ENCODE assay signal across 8 mouse cellular contexts in the genomic region with DNA sequence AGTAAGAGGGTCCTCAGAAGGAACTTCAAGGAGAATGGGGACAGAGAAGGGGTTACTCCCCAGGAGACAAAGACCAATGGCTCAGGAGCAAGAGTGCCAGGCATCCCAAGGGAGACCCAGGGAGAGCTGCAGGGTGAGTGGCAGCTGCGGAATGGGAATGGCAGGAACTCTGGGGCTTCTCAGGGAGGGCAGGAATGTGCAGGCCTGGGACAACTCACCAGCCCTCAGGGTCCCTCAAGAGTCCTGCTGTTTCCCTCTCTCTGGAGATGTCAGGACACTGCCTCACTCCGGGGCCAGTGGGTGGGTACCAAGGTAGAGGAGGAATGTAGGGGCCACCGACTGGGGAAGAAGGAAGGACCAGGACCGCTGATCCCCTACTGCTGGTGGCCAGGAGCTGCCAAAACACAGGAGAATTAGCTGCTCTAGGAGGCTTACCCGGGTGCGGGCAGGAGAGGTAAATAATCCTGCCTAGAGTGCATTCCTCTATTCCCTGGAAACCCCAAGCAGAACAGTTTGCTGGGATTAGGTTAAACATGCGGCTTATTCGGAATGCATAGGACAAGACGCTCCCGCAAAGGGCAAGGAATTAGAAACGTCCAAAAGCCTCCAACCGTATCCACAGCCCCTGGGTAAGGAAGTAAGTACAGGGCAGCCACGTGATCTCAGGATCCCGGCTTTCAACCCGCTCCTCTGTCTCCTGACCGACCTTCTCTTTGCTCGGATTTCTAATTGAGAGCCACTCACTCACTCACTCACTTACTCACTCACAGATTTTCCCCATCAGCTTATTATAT. TPM values are rescaled to one million over a fixed set of nuclear protein-coding genes. Genes with fewer than 3 reads are reported as not detected.
DNase-seq lines count a peak whose midpoint lies in the region; ATAC-seq lines count a peak whose summit lies in the region.

No protein-coding gene starts in this region.

- intact Hi-C loops in left cerebral cortex, postnatal 4 days (cut with DNase I), result loop anchor here (10.0 kb wide), 1 partner anchor 529 kb away; no protein-coding TSS in a partner anchor

- no peak overlapping the region for H3K27ac ChIP-seq in heart, embryonic 16.5 days (ENCODE audit: low read length)
- H3K27ac ChIP-seq in forebrain, embryonic 15.5 days (replicated peaks), result no peak overlapping the region
- H3K27ac ChIP-seq in neural tube, embryonic 13.5 days (replicated peaks), result no peak overlapping the region

- ATAC-seq in heart, embryonic 16.5 days (replicated peaks; ENCODE audit: extremely low read depth, insufficient read depth, low FRiP score), result peak; percentile 23; the same call in 1 of the 2 replicates
- no peak for ATAC-seq in forebrain, embryonic 15.5 days (replicated peaks)
- ATAC-seq in neural tube, embryonic 13.5 days (ENCODE audit: low read depth), result peak; percentile 54; the same call in 1 of the 2 replicates

- H3K27me3 ChIP-seq in heart, embryonic 16.5 days (ENCODE audit: control insufficient read depth, insufficient read depth, low read length), result peaks cover 7% of the 10 kb centered on the region; the same call in 1 of the 2 replicates
- peaks cover 8% of the 10 kb centered on the region; the same call in 1 of the 2 replicates for H3K27me3 ChIP-seq in forebrain, embryonic 15.5 days
- 0 out of 2 replicates have a peak, but pooled peaks cover 5% of the 10 kb centered on the region for H3K27me3 ChIP-seq in neural tube, embryonic 13.5 days

- peak overlapping the region; percentile 37 for H3K4me3 ChIP-seq in heart, embryonic 16.5 days (ENCODE audit: low read length)
- no peak overlapping the region for H3K4me3 ChIP-seq in forebrain, embryonic 15.5 days
- H3K4me3 ChIP-seq in neural tube, embryonic 13.5 days, result no peak overlapping the region

- H3K9ac ChIP-seq in heart, embryonic 16.5 days (ENCODE audit: low read length), result peak overlapping the region; percentile 29; the same call in 1 of the 2 replicates
- no peak overlapping the region for H3K9ac ChIP-seq in forebrain, embryonic 15.5 days (replicated peaks)
- no peak overlapping the region for H3K9ac ChIP-seq in neural tube, embryonic 13.5 days

- 12% methylated on average over 17 of the region's 17 CpGs for WGBS in heart, embryonic 16.5 days
- 7% methylated on average over 17 of the region's 17 CpGs for WGBS in forebrain, embryonic 15.5 days
- WGBS in neural tube, embryonic 13.5 days, result 17% methylated on average over 17 of the region's 17 CpGs

- peak overlapping the region; percentile 60 for H3K4me2 ChIP-seq in heart, embryonic 16.5 days (ENCODE audit: low read depth, low read length)
- H3K4me2 ChIP-seq in forebrain, embryonic 15.5 days (replicated peaks), result peak overlapping the region; percentile 24
- peak overlapping the region; percentile 37 for H3K4me2 ChIP-seq in neural tube, embryonic 13.5 days

- no peaks in the 10 kb centered on the region for H3K9me3 ChIP-seq in heart, embryonic 16.5 days (replicated peaks; ENCODE audit: control insufficient read depth, low read length)
- no peaks in the 10 kb centered on the region for H3K9me3 ChIP-seq in forebrain, embryonic 15.5 days
- no peaks in the 10 kb centered on the region for H3K9me3 ChIP-seq in neural tube, embryonic 13.5 days

- H3K4me1 ChIP-seq in heart, embryonic 16.5 days (ENCODE audit: control insufficient read depth, insufficient read depth, low read length), result peaks cover 7% of the 10 kb centered on the region; the same call in 1 of the 2 replicates
- peaks cover 3% of the 10 kb centered on the region; the same call in 1 of the 2 replicates for H3K4me1 ChIP-seq in forebrain, embryonic 15.5 days
- peaks cover 31% of the 10 kb centered on the region for H3K4me1 ChIP-seq in neural tube, embryonic 13.5 days (replicated peaks)

- H3K36me3 ChIP-seq in heart, embryonic 16.5 days (ENCODE audit: control insufficient read depth, insufficient read depth), result no peaks in the 10 kb centered on the region
- no peaks in the 10 kb centered on the region for H3K36me3 ChIP-seq in forebrain, embryonic 15.5 days
- no peaks in the 10 kb centered on the region for H3K36me3 ChIP-seq in neural tube, embryonic 13.5 days

- no peak for DNase-seq in heart, adult 8-10 months (ENCODE audit: low spot score)
- peak; percentile 57 for DNase-seq in kidney, postnatal 14 days
- DNase-seq in ovary, adult 18-20 months (ENCODE audit: low spot score), result no peak
- DNase-seq in ovary, postnatal 36 days (ENCODE audit: low spot score), result no peak
- no peak for DNase-seq in left cerebral cortex, postnatal 4 days

RNA-seq across cellular contexts. Expression of a gene that starts 32.0 kb away (rescaled TPM):
- polyA plus RNA-seq in heart, embryonic 16.5 days (2015; fragmentation: Nextera tagmentation; extraction: Ambion mirVana), result 3.1 and 4.0 TPM in 2 replicates
- total RNA-seq in heart, adult 8-10 months (2022), result under 1 TPM; 0.73 to 0.91 (median 0.83) TPM
- 309 and 350 TPM in 2 replicates for polyA plus RNA-seq in forebrain, embryonic 15.5 days (2015; fragmentation: Nextera tagmentation; extraction: Ambion mirVana)
- 311 and 351 TPM in 2 replicates for polyA plus RNA-seq in neural tube, embryonic 13.5 days (2015; fragmentation: Nextera tagmentation; extraction: Ambion mirVana)
- 1,000 to 10,000 TPM; 1,424 to 1,444 TPM for total RNA-seq in left cerebral cortex, postnatal 4 days (2021)

Comparison
In these comparisons a context has a peak if more than half of its experiments do, and no peak if none do; other contexts are left out.
1. RNA of a gene that starts 32.0 kb away (polyA plus RNA-seq): 311 to 351 TPM in neural tube, embryonic 13.5 days and 309 to 350 TPM in forebrain, embryonic 15.5 days; 3.1 to 4.0 TPM in heart, embryonic 16.5 days; every median in the first group is over 10 times any median in the second.
2. Peak in every context shown above with its lines, with median percentiles within 50 percentile points of each other: H3K4me2 ChIP-seq.